Mouse (Mus musculus): ENCODE measurements around the gene D1Ertd622e.

GRCm38 (mm10) chr1:97580270-97580669 lies 81.6 kb downstream of the D1Ertd622e start:
- TF ChIP-seq POLR2A (IDR thresholded peaks at IDR 0.05; ENCODE audit: insufficient read length, low read depth): no peak
- TF ChIP-seq REST (IDR thresholded peaks at IDR 0.05; ENCODE audit: insufficient read depth, insufficient read length): no peak
- no peak for TF ChIP-seq USF1 (IDR thresholded peaks at IDR 0.05; ENCODE audit: low read depth)
- TF ChIP-seq CEBPB (IDR thresholded peaks at IDR 0.05; ENCODE audit: insufficient read depth, poor library complexity, severe bottlenecking): no peak
- no peak for TF ChIP-seq MYOD1 (IDR thresholded peaks at IDR 0.05; ENCODE audit: control insufficient read depth in 1 of 3, insufficient read length in 2 of 3, low read depth in 2 of 3)
